Mouse (Mus musculus): ENCODE results near the gene Pgm3. TPM values are rescaled to one million over a fixed set of nuclear protein-coding genes. Genes with fewer than 3 reads are reported as not detected.

Gene Pgm3
- polyA plus RNA-seq, 1 experiment from 2014 or later, result 38.2 TPM

Other genes with a start within 250 kb of the Pgm3 start
- gene Ube2cbp, start 106.9 kb downstream of the Pgm3 start, polyA plus RNA-seq (2014; fragmentation: Nextera tagmentation; extraction: Ambion mirVana), result 5.0 and 7.6 TPM in 2 replicates
- gene Dop1a, start 104.7 kb downstream of the Pgm3 start, polyA plus RNA-seq (2014; fragmentation: Nextera tagmentation; extraction: Ambion mirVana), result 28.6 and 45.4 TPM in 2 replicates
- 9.0 and 9.4 TPM in 2 replicates for gene Rwdd2a, start 149 bp upstream of the Pgm3 start, polyA plus RNA-seq (2014; fragmentation: Nextera tagmentation; extraction: Ambion mirVana)
- 13.8 and 19.1 TPM in 2 replicates for gene Me1, start 124.1 kb upstream of the Pgm3 start, polyA plus RNA-seq (2014; fragmentation: Nextera tagmentation; extraction: Ambion mirVana)
- gene Prss35, start 171.8 kb upstream of the Pgm3 start, polyA plus RNA-seq (2014; fragmentation: Nextera tagmentation; extraction: Ambion mirVana), result 0.84 and 1.3 TPM in 2 replicates